Mouse (Mus musculus): ENCODE measurements around the gene Kdm5b.

DNA sequence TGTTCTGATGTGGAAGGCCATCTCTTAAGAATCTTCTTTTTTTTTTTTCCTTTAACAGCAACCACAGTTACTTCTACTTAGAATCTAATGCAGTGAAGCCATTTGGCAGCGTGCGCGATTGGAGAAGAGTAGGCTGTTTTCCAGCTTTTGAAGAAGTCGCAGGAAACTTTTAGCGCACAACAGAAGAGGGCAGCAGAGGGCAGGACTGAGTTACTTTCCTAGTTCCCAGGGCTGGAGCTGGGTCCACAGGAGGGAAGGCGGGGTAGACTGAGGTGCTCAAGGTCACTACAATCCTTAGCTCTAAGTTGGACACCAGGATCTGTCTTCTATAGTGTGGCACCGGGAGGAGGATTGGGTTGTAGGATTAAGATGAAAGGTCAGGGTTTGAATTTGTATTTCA is 78.6 kb downstream of the Kdm5b start:
- TF ChIP-seq CTCF (IDR thresholded peaks at IDR 0.05; ENCODE audit: low read depth, low read length) (no peak), GATA1 (IDR thresholded peaks at IDR 0.05; ENCODE audit: borderline replicate concordance, low read length) (no peak)

Measured in G1E (cell line).